Mouse (Mus musculus) embryonic facial prominence, embryonic 11.5 days (tissue): ENCODE data around the gene Higd1a. TPM values are rescaled to one million over a fixed set of nuclear protein-coding genes. Genes with fewer than 3 reads are reported as not detected.
A peak's percentile ranks its signal among the peaks of the same experiment; 100 is the strongest.

Experiments used
- ATAC-seq: fragments of 200-750 bp; cut with Nextera tagmentation; replicated peaks from 2 replicates; pipeline ENCODE4 v1.8.0; 2017; ENCODE audit warnings: low read depth; ENCODE audit not compliant: insufficient number of reproducible peaks, low FRiP score, low TSS enrichment
- DNase-seq: peaks from one replicate; pipeline ENCODE4 v3.0.0-alpha.2; 2015; ENCODE audit warnings: low spot score
- H3K27ac ChIP-seq: fragments of 300-500 bp; sonication (generic); replicated peaks from 2 replicates; pipeline ENCODE4 v1.5.1; 2014; ENCODE audit warnings: mild to moderate bottlenecking, low read depth, low read length, control low read depth
- H3K27me3 ChIP-seq: fragments of 300-500 bp; sonication (generic); 2 replicates; pipeline ENCODE4 v1.6.1; 2014; ENCODE audit warnings: mild to moderate bottlenecking, low read length, moderate library complexity, mixed read lengths; ENCODE audit not compliant: control insufficient read depth, insufficient read depth
- H3K36me3 ChIP-seq: fragments of 300-500 bp; sonication (generic); replicated peaks from 2 replicates; pipeline ENCODE4 v1.6.1; 2014; ENCODE audit warnings: low read depth, mild to moderate bottlenecking, low read length, moderate library complexity, mixed read lengths; ENCODE audit not compliant: control insufficient read depth, insufficient read depth
- H3K4me1 ChIP-seq: fragments of 300-500 bp; sonication (generic); 2 replicates; pipeline ENCODE4 v1.6.1; 2014; ENCODE audit warnings: low read length, mixed read lengths; ENCODE audit not compliant: control insufficient read depth, insufficient read depth
- H3K4me2 ChIP-seq: fragments of 300-500 bp; sonication (generic); 2 replicates; pipeline ENCODE4 v1.6.1; 2014; ENCODE audit warnings: low read depth, mild to moderate bottlenecking, control low read depth, low read length, moderate library complexity
- H3K4me3 ChIP-seq: fragments of 300-500 bp; sonication (generic); 2 replicates; pipeline ENCODE4 v1.5.1; 2014; ENCODE audit warnings: low read depth, low read length, control low read depth
- H3K9ac ChIP-seq: fragments of 300-500 bp; sonication (generic); replicated peaks from 2 replicates; pipeline ENCODE4 v1.6.1; 2014; ENCODE audit warnings: mild to moderate bottlenecking, control low read depth, low read length
- H3K9me3 ChIP-seq: fragments of 300-500 bp; sonication (generic); replicated peaks from 2 replicates; pipeline ENCODE4 v1.6.1; 2016; ENCODE audit warnings: mild to moderate bottlenecking, low read length, inconsistent platforms, mixed read lengths; ENCODE audit not compliant: control insufficient read depth
- WGBS: fragments of 180-500 bp; shearing (Covaris S2); extraction: QIAGEN DNeasy Blood & Tissue Kit; methylation state at CpG from one replicate; pipeline ENCODE4 v1.1.7; 2014; 5-methylcytosine and 5-hydroxymethylcytosine counted together
- polyA plus RNA-seq: library from polyadenylated mRNA; unstranded; fragments of >200 nt; fragmentation: Nextera tagmentation; extraction: Ambion mirVana; gene quantifications from 2 replicates; pipeline ENCODE4 v1.2.1, GENCODE M21; 2014

Gene Higd1a
- polyA plus RNA-seq, 1 experiment from 2014 or later: 135 TPM

- WGBS: 88% methylated on average over 2 of the region's 2 CpGs
- no peak overlapping the region for H3K27ac ChIP-seq
- H3K4me2 ChIP-seq: no peak overlapping the region
- no peak for ATAC-seq
- no peak overlapping the region for H3K4me3 ChIP-seq
- H3K27me3 ChIP-seq: no peaks in the 10 kb centered on the region
- H3K36me3 ChIP-seq: no peaks in the 10 kb centered on the region; the same call in 1 of the 2 replicates
- no peaks in the 10 kb centered on the region for H3K9me3 ChIP-seq
- DNase-seq: peak; percentile 9
- H3K4me1 ChIP-seq: no peaks in the 10 kb centered on the region
- no peak overlapping the region for H3K9ac ChIP-seq
Observed at GRCm38 (mm10) chr9:121842914-121843313, 15.2 kb downstream of the Higd1a start.

- no peaks in the 10 kb centered on the region for H3K9me3 ChIP-seq
- 40% methylated on average over 7 of the region's 7 CpGs for WGBS
- no peaks in the 10 kb centered on the region for H3K4me1 ChIP-seq
- no peak for DNase-seq
- H3K36me3 ChIP-seq: no peaks in the 10 kb centered on the region
- peak; percentile 72 for ATAC-seq
- peak overlapping the region; percentile 85 for H3K4me2 ChIP-seq
- peak overlapping the region; percentile 61 for H3K9ac ChIP-seq
- H3K27me3 ChIP-seq: no peaks in the 10 kb centered on the region
- no peak overlapping the region for H3K27ac ChIP-seq
- H3K4me3 ChIP-seq: peak overlapping the region; percentile 46
Observed at GRCm38 (mm10) chr9:121839622-121839965, 18.6 kb downstream of the Higd1a start.

GRCm38 (mm10) chr9:121838829-121839621, 19.1 kb downstream of the Higd1a start, which contains the start of gene Ccdc13:
Gene Ccdc13, minus strand, starts transcription at chr9:121839461.
- peak within 1 kb of the TSS; percentile 61 for H3K9ac ChIP-seq
- H3K36me3 ChIP-seq: no peaks in the 10 kb centered on the region
- H3K4me1 ChIP-seq: no peaks in the 10 kb centered on the region
- 4% methylated on average over 61 of the region's 61 CpGs for WGBS
- peak within 1 kb of the TSS; percentile 85 for H3K4me2 ChIP-seq
- DNase-seq (peak; percentile 91), ATAC-seq (peak; percentile 88)
- H3K27ac ChIP-seq: no peak within 1 kb of the TSS
- H3K27me3 ChIP-seq: no peaks in the 10 kb centered on the region
- H3K4me3 ChIP-seq: peak within 1 kb of the TSS; percentile 46
- H3K9me3 ChIP-seq: no peaks in the 10 kb centered on the region

GRCm38 (mm10) chr9:121838008-121838407, 20.2 kb downstream of the Higd1a start:
- H3K9me3 ChIP-seq: no peaks in the 10 kb centered on the region
- no peaks in the 10 kb centered on the region for H3K4me1 ChIP-seq
- DNase-seq: no peak
- no peaks in the 10 kb centered on the region for H3K36me3 ChIP-seq
- 87% methylated on average over 6 of the region's 6 CpGs for WGBS
- no peak overlapping the region for H3K27ac ChIP-seq
- H3K9ac ChIP-seq: no peak overlapping the region
- ATAC-seq: no peak
- no peak overlapping the region for H3K4me3 ChIP-seq
- no peak overlapping the region for H3K4me2 ChIP-seq
- H3K27me3 ChIP-seq: no peaks in the 10 kb centered on the region

GRCm38 (mm10) chr9:121833825-121834224, 24.3 kb downstream of the Higd1a start:
- 82% methylated on average over 11 of the region's 11 CpGs for WGBS
- Histone ChIP-seq H3K4me1 (no peaks in the 10 kb centered on the region), H3K9ac (no peak overlapping the region), H3K36me3 (no peaks in the 10 kb centered on the region), H3K9me3 (no peaks in the 10 kb centered on the region), H3K27me3 (no peaks in the 10 kb centered on the region), H3K4me2 (no peak overlapping the region), H3K27ac (no peak overlapping the region), H3K4me3 (no peak overlapping the region)
- no peak for DNase-seq
- no peak for ATAC-seq

- Histone ChIP-seq H3K27me3 (no peaks in the 10 kb centered on the region), H3K36me3 (no peaks in the 10 kb centered on the region)
- 21% methylated on average over 6 of the region's 6 CpGs for WGBS
Observed at GRCm38 (mm10) chr9:121830956-121831293, 27.2 kb downstream of the Higd1a start.

GRCm38 (mm10) chr9:121830243-121830955, 27.8 kb downstream of the Higd1a start:
- Histone ChIP-seq H3K4me3 (no peak overlapping the region), H3K9me3 (no peaks in the 10 kb centered on the region), H3K9ac (no peak overlapping the region), H3K4me1 (no peaks in the 10 kb centered on the region), H3K4me2 (no peak overlapping the region), H3K36me3 (no peaks in the 10 kb centered on the region), H3K27me3 (no peaks in the 10 kb centered on the region), H3K27ac (no peak overlapping the region)
- 68% methylated on average over 6 of the region's 6 CpGs for WGBS
- ATAC-seq: peak; percentile 42; the same call in 1 of the 2 replicates
- DNase-seq: peak; percentile 40

More at GRCm38 (mm10) chr9:121830956-121831293, 27.2 kb downstream of the Higd1a start:
- no peak overlapping the region for H3K4me3 ChIP-seq
- no peak for ATAC-seq
- no peaks in the 10 kb centered on the region for H3K4me1 ChIP-seq
- H3K9ac ChIP-seq: no peak overlapping the region
- no peak overlapping the region for H3K27ac ChIP-seq
- H3K9me3 ChIP-seq: no peaks in the 10 kb centered on the region
- DNase-seq: peak; percentile 91
- no peak overlapping the region for H3K4me2 ChIP-seq
